In genomic region chr16:19973480-19973879, GRCm38 (mm10) we compare ENCODE assay signal across 17 mouse cellular contexts. TPM values are rescaled to one million over a fixed set of nuclear protein-coding genes. Genes with fewer than 3 reads are reported as not detected.
DNase-seq lines count a peak whose midpoint lies in the region; ATAC-seq lines count a peak whose summit lies in the region.
"Had no signal": no experiment of that assay in that cellular context is flagged by ENCODE, and none has a peak within 500 bp of the region (broad histone marks: within the 10 kb centered on the region; RNA-seq: fewer than 3 reads in every experiment).

No protein-coding gene starts in this region.

- H3K9ac ChIP-seq in midbrain, embryonic 11.5 days (ENCODE audit: low read length) = no peak overlapping the region
- H3K9ac ChIP-seq: hindbrain, embryonic 15.5 days; lung, embryonic 15.5 days had no signal

- H3K27ac ChIP-seq in macrophage = peak overlapping the region; percentile 22
- no peak overlapping the region for H3K27ac ChIP-seq in midbrain, embryonic 11.5 days (ENCODE audit: low read depth, low read length)
- H3K27ac ChIP-seq: hindbrain, embryonic 15.5 days; limb, embryonic 10.5 days; lung, embryonic 15.5 days had no signal

- peak; percentile 49 for DNase-seq in layer of hippocampus, adult 9-11 months
- DNase-seq in layer of hippocampus, postnatal 36 days = no peak
- DNase-seq in 416B (ENCODE audit: low read depth) (peak; percentile 97), MEL-GATA-1-ER (ENCODE audit: extremely low read depth, low read depth) (peak; percentile 70)
- DNase-seq in midbrain, embryonic 11.5 days (ENCODE audit: low spot score, missing footprints) = no peak
- no peak for DNase-seq in frontal cortex, postnatal 10 days (ENCODE audit: low spot score in 2 of 2)
- DNase-seq: cerebellum, adult 11-12 months; embryo, embryonic 11 days; kidney, postnatal 4 days; midbrain, embryonic 14.5 days; thymus, adult 2 months had no signal

- no peak for ATAC-seq in midbrain, embryonic 11.5 days (ENCODE audit: low FRiP score)
- ATAC-seq in inflammation-experienced regulatory T-cells, adult 6 months = no peak
- ATAC-seq: forebrain, embryonic 14.5 days had no signal

- 0% methylated on average over 1 of the region's 1 CpGs for WGBS in macrophage (ENCODE audit: missing documents)
- WGBS in midbrain, embryonic 11.5 days = 100% methylated on average over 1 of the region's 1 CpGs

- no peaks in the 10 kb centered on the region for H3K27me3 ChIP-seq in midbrain, embryonic 11.5 days (ENCODE audit: control insufficient read depth, insufficient read depth, low read length)
- H3K27me3 ChIP-seq: hindbrain, embryonic 15.5 days; lung, embryonic 15.5 days had no signal

- H3K4me3 ChIP-seq in macrophage (ENCODE audit: inconsistent target) = no peak overlapping the region
- H3K4me3 ChIP-seq in midbrain, embryonic 11.5 days (ENCODE audit: low read depth, low read length) = no peak overlapping the region
- H3K4me3 ChIP-seq: hindbrain, embryonic 15.5 days; limb, embryonic 10.5 days; lung, embryonic 15.5 days had no signal

- no peak overlapping the region for H3K4me2 ChIP-seq in midbrain, embryonic 11.5 days
- H3K4me2 ChIP-seq: hindbrain, embryonic 15.5 days; lung, embryonic 15.5 days had no signal

- no peaks in the 10 kb centered on the region for H3K9me3 ChIP-seq in midbrain, embryonic 11.5 days (ENCODE audit: control insufficient read depth, low read length)
- H3K9me3 ChIP-seq: hindbrain, embryonic 15.5 days; limb, embryonic 10.5 days; lung, embryonic 15.5 days had no signal

- peaks cover 75% of the 10 kb centered on the region for H3K79me2 ChIP-seq in macrophage (ENCODE audit: inconsistent target)

- H3K4me1 ChIP-seq in midbrain, embryonic 11.5 days (ENCODE audit: control insufficient read depth, insufficient read depth, low read length) = no peaks in the 10 kb centered on the region
- H3K4me1 ChIP-seq: hindbrain, embryonic 15.5 days; limb, embryonic 10.5 days had no signal

- no peaks in the 10 kb centered on the region for H3K36me3 ChIP-seq in macrophage (ENCODE audit: inconsistent target)
- H3K36me3 ChIP-seq in midbrain, embryonic 11.5 days (ENCODE audit: control insufficient read depth, insufficient read depth, low read length) = no peaks in the 10 kb centered on the region
- H3K36me3 ChIP-seq: hindbrain, embryonic 15.5 days; limb, embryonic 10.5 days; lung, embryonic 15.5 days had no signal

RNA-seq across cellular contexts. Expression of gene Klhl6, which starts 9.4 kb away (rescaled TPM):
- 1 to 10 TPM; 1.3 to 1.5 TPM for total RNA-seq in layer of hippocampus, postnatal 36 days (2021)
- 10 to 100 TPM in 18 of 26 experiments, 1 to 10 TPM in 8; 1.2 to 51.3 (median 25.3) TPM for total RNA-seq in macrophage (2018; cell fraction: chromatin; rRNA removed)
- 10 to 100 TPM in 24 of 26 experiments, 1 to 10 TPM in 2; 7.7 to 25.4 (median 20.9) TPM for total RNA-seq in macrophage (2018; cell fraction: cytosol; rRNA removed)
- 10 to 100 TPM in 19 of 26 experiments, 1 to 10 TPM in 7; 1.8 to 43.7 (median 19.7) TPM for total RNA-seq in macrophage (2018; cell fraction: nucleus; rRNA removed)
- polyA plus RNA-seq in macrophage (2018) = 15.2 to 25.6 TPM (median 16.3 TPM) in 3 replicates
- polyA plus RNA-seq in midbrain, embryonic 11.5 days (2014; fragmentation: Nextera tagmentation; extraction: Ambion mirVana) = 7.0 and 8.4 TPM in 2 replicates
- 100 to 1,000 TPM; 205 to 255 (median 211) TPM for polyA plus RNA-seq in inflammation-experienced regulatory T-cells, adult 6 months (2017; shearing (Covaris generic))

Comparison
In these comparisons a context has a peak if more than half of its experiments do, and no peak if none do; other contexts are left out.
1. DNase-seq: peak in layer of hippocampus, adult 9-11 months (single experiment), 416B (single experiment) and MEL-GATA-1-ER (single experiment); none in layer of hippocampus, postnatal 36 days (0 of 2), midbrain, embryonic 11.5 days (single experiment) and frontal cortex, postnatal 10 days (0 of 2).